ENCODE assay signal across 8 mouse cellular contexts in genomic region chr4:47352061-47352661, GRCm38 (mm10). TPM values are rescaled to one million over a fixed set of nuclear protein-coding genes. Genes with fewer than 3 reads are reported as not detected.
DNase-seq lines count a peak whose midpoint lies in the region; ATAC-seq and TF ChIP-seq lines count a peak whose summit lies in the region.

No protein-coding gene starts in this region.

- TF ChIP-seq POLR2A in bone marrow, adult 2 months (IDR thresholded peaks at IDR 0.05; ENCODE audit: borderline replicate concordance, control insufficient read depth, low read depth, low read length): no peak
- no peak for TF ChIP-seq POLR2A in liver, adult 2 months (IDR thresholded peaks at IDR 0.05; ENCODE audit: extremely low read depth, insufficient read depth, low read length)
- TF ChIP-seq POLR2A in thymus, adult 2 months (IDR thresholded peaks at IDR 0.05; ENCODE audit: control insufficient read depth, extremely low read depth, insufficient read depth, low read length, poor library complexity): no peak; the same call in 1 of the 2 replicates

- H3K79me3 ChIP-seq in C2C12 (ENCODE audit: low read depth): peaks cover 11% of the 10 kb centered on the region

- H3K27me3 ChIP-seq in C2C12 (ENCODE audit: control insufficient read depth, insufficient read depth, insufficient read length): peaks cover 13% of the 10 kb centered on the region
- peaks cover 18% of the 10 kb centered on the region for H3K27me3 ChIP-seq in forebrain, embryonic 10.5 days (ENCODE audit: poor library complexity, severe bottlenecking)
- no peaks in the 10 kb centered on the region for H3K27me3 ChIP-seq in heart, embryonic 15.5 days
- H3K27me3 ChIP-seq in liver, adult 2 months (ENCODE audit: control insufficient read depth, insufficient read depth, low read length): no peaks in the 10 kb centered on the region
- H3K27me3 ChIP-seq in thymus, adult 2 months (ENCODE audit: control insufficient read depth, insufficient read depth, low read length): no peaks in the 10 kb centered on the region

- H3K4me3 ChIP-seq in C2C12 (ENCODE audit: insufficient read depth, poor library complexity, severe bottlenecking): peak overlapping the region; percentile 40
- H3K4me3 ChIP-seq in bone marrow, adult 2 months (replicated peaks; ENCODE audit: control insufficient read depth, low read depth, low read length): peak overlapping the region; percentile 94
- peak overlapping the region; percentile 97 for H3K4me3 ChIP-seq in forebrain, embryonic 10.5 days
- H3K4me3 ChIP-seq in heart, embryonic 15.5 days: peak overlapping the region; percentile 92
- H3K4me3 ChIP-seq in liver, adult 2 months (ENCODE audit: insufficient read depth, low read depth, low read length): peak overlapping the region; percentile 63
- peak overlapping the region; percentile 71 for H3K4me3 ChIP-seq in thymus, adult 2 months (ENCODE audit: control insufficient read depth, insufficient read depth, low read length)

- peak; percentile 0; the same call in 1 of the 2 replicates for ATAC-seq in heart, embryonic 15.5 days (replicated peaks; ENCODE audit: insufficient number of reproducible peaks, insufficient read depth, low FRiP score, low read depth)

- peaks cover 36% of the 10 kb centered on the region for H3K79me2 ChIP-seq in C2C12 (ENCODE audit: control insufficient read depth, insufficient read depth)
- peaks cover 7% of the 10 kb centered on the region; the same call in 1 of the 2 replicates for H3K79me2 ChIP-seq in liver, adult 2 months (ENCODE audit: control insufficient read depth, insufficient read depth, low read length)

- peak overlapping the region; percentile 30 for H3K27ac ChIP-seq in bone marrow, adult 2 months (ENCODE audit: control insufficient read depth, insufficient read depth, low read depth, low read length, poor library complexity)
- peak overlapping the region; percentile 99 for H3K27ac ChIP-seq in forebrain, embryonic 10.5 days
- peak overlapping the region; percentile 76 for H3K27ac ChIP-seq in heart, embryonic 15.5 days
- H3K27ac ChIP-seq in liver, adult 2 months (replicated peaks; ENCODE audit: insufficient read depth, low read depth, low read length): 0 out of 2 replicates have a peak overlapping the region, but pooled peaks have one; percentile 2
- H3K27ac ChIP-seq in thymus, adult 2 months (ENCODE audit: control insufficient read depth, insufficient read depth, low read length): peak overlapping the region; percentile 9; the same call in 1 of the 2 replicates

- H3K36me3 ChIP-seq in C2C12 (ENCODE audit: control insufficient read depth, insufficient read depth): no peaks in the 10 kb centered on the region
- no peaks in the 10 kb centered on the region for H3K36me3 ChIP-seq in forebrain, embryonic 10.5 days (replicated peaks)
- H3K36me3 ChIP-seq in heart, embryonic 15.5 days: no peaks in the 10 kb centered on the region
- H3K36me3 ChIP-seq in liver, adult 2 months (ENCODE audit: control insufficient read depth, insufficient read depth, low read length): no peaks in the 10 kb centered on the region
- no peaks in the 10 kb centered on the region for H3K36me3 ChIP-seq in thymus, adult 2 months (ENCODE audit: control insufficient read depth, insufficient read depth, low read length)

- WGBS in bone marrow, adult 2 months: 2% methylated on average over 32 of the region's 32 CpGs
- WGBS in forebrain, embryonic 10.5 days: under 1% methylated on average over 32 of the region's 32 CpGs
- WGBS in heart, embryonic 15.5 days: under 1% methylated on average over 32 of the region's 32 CpGs
- WGBS in liver, adult 2 months: 3% methylated on average over 32 of the region's 32 CpGs
- 2% methylated on average over 32 of the region's 32 CpGs for WGBS in thymus, adult 2 months

- peak; percentile 64 for DNase-seq in forebrain, embryonic 10.5 days (ENCODE audit: extremely low spot score, low spot score)
- DNase-seq in kidney, postnatal 10 days: peak; percentile 64
- peak; percentile 29 for DNase-seq in liver, adult 2 months (ENCODE audit: extremely low read depth, low read depth, low spot score)
- peak; percentile 64 for DNase-seq in naive thymus-derived CD4-positive, alpha-beta T cell, adult 2 months (ENCODE audit: low read depth)
- peak; percentile 58 for DNase-seq in thymus, adult 2 months

- H3K4me1 ChIP-seq in bone marrow, adult 2 months (ENCODE audit: control insufficient read depth, insufficient read depth, low read length): no peaks in the 10 kb centered on the region
- H3K4me1 ChIP-seq in forebrain, embryonic 10.5 days: peaks cover 50% of the 10 kb centered on the region
- H3K4me1 ChIP-seq in heart, embryonic 15.5 days (replicated peaks): peaks cover 21% of the 10 kb centered on the region
- peaks cover 8% of the 10 kb centered on the region; the same call in 1 of the 2 replicates for H3K4me1 ChIP-seq in liver, adult 2 months (ENCODE audit: control insufficient read depth, insufficient read depth, low read length)
- peaks cover 6% of the 10 kb centered on the region for H3K4me1 ChIP-seq in thymus, adult 2 months (replicated peaks; ENCODE audit: control insufficient read depth, insufficient read depth, low read length)

- H3K4me2 ChIP-seq in heart, embryonic 15.5 days: peak overlapping the region; percentile 97

- TF ChIP-seq CTCF in C2C12 (IDR thresholded peaks at IDR 0.05; ENCODE audit: control insufficient read depth, insufficient read depth, insufficient read length): no peak
- no peak for TF ChIP-seq CTCF in bone marrow, adult 2 months (IDR thresholded peaks at IDR 0.05; ENCODE audit: control insufficient read depth, insufficient read depth, low read length)
- TF ChIP-seq CTCF in liver, adult 2 months (IDR thresholded peaks at IDR 0.05; ENCODE audit: low read depth, low read length): no peak
- TF ChIP-seq CTCF in thymus, adult 2 months (IDR thresholded peaks at IDR 0.05; ENCODE audit: borderline replicate concordance, control insufficient read depth, extremely low read depth, insufficient read depth, low read length, poor library complexity): no peak

- H3K9me3 ChIP-seq in forebrain, embryonic 10.5 days: no peaks in the 10 kb centered on the region
- H3K9me3 ChIP-seq in heart, embryonic 15.5 days (replicated peaks): no peaks in the 10 kb centered on the region

- peak overlapping the region; percentile 75 for H3K9ac ChIP-seq in heart, embryonic 15.5 days
- H3K9ac ChIP-seq in liver, adult 2 months (ENCODE audit: low read depth, low read length): peak overlapping the region; percentile 65

- H3ac ChIP-seq in C2C12 (ENCODE audit: control insufficient read depth, insufficient read length, low read depth): peak overlapping the region; percentile 70

TF ChIP-seq in C2C12, 6 proteins besides CTCF, POLR2A, EP300 and RAD21:
- no peak for TF ChIP-seq USF1 (IDR thresholded peaks at IDR 0.05; ENCODE audit: low read depth)
- no peak for TF ChIP-seq FOSL1 (IDR thresholded peaks at IDR 0.05; ENCODE audit: insufficient read depth, low read length, poor library complexity, severe bottlenecking)
- no peak for TF ChIP-seq CEBPB (IDR thresholded peaks at IDR 0.05; ENCODE audit: low read depth)
- no peak for TF ChIP-seq MYOG (IDR thresholded peaks at IDR 0.05; ENCODE audit: control insufficient read depth, extremely low read depth, insufficient read length)
- no peak for TF ChIP-seq MAX (IDR thresholded peaks at IDR 0.05)
- no peak for TF ChIP-seq MYOD1 (IDR thresholded peaks at IDR 0.05; ENCODE audit: control insufficient read depth, insufficient read length, low read depth)

RNA-seq across cellular contexts. Expression of gene Tgfbr1, which starts 0.9 kb away (rescaled TPM):
- polyA plus RNA-seq in C2C12 (2012; fragmentation: generic; extraction: Trizol): 2.4 TPM
- polyA plus RNA-seq in bone marrow, adult 2 months (2011; ENCODE audit: insufficient read depth, insufficient read length, low replicate concordance, missing spikeins): 4.2 and 5.6 TPM in 2 replicates
- 87.0 and 94.6 TPM in 2 replicates for polyA plus RNA-seq in forebrain, embryonic 10.5 days (2016; fragmentation: Nextera tagmentation; extraction: Ambion mirVana)
- polyA plus RNA-seq in heart, embryonic 15.5 days (2015; fragmentation: Nextera tagmentation; extraction: Ambion mirVana): 18.9 and 23.5 TPM in 2 replicates
- 15.4 and 15.9 TPM in 2 replicates for total RNA-seq in liver, adult 2 months (2014; rRNA removed)
- 3.2 and 3.9 TPM in 2 replicates for polyA plus RNA-seq in liver, adult 2 months (2012; rRNA removed)
- 13.2 and 17.8 TPM in 2 replicates for polyA plus RNA-seq in thymus, adult 2 months (2012; rRNA removed)

Comparison
In these comparisons a context has a peak if more than half of its experiments do, and no peak if none do; other contexts are left out.
1. Peak in every context shown above with its lines: DNase-seq, ATAC-seq, H3K4me3 ChIP-seq and H3K27ac ChIP-seq.
2. H3K4me3 ChIP-seq: peak in every context shown above with its lines; median percentile 97 in forebrain, embryonic 10.5 days; 94 in bone marrow, adult 2 months; 92 in heart, embryonic 15.5 days; 71 in thymus, adult 2 months; 63 in liver, adult 2 months; 40 in C2C12.
3. H3K27ac ChIP-seq: peak in every context shown above with its lines; median percentile 99 in forebrain, embryonic 10.5 days; 76 in heart, embryonic 15.5 days; 30 in bone marrow, adult 2 months; 9 in thymus, adult 2 months; 2 in liver, adult 2 months.